28 mouse cellular contexts compared by ENCODE assay signal in the genomic region with DNA sequence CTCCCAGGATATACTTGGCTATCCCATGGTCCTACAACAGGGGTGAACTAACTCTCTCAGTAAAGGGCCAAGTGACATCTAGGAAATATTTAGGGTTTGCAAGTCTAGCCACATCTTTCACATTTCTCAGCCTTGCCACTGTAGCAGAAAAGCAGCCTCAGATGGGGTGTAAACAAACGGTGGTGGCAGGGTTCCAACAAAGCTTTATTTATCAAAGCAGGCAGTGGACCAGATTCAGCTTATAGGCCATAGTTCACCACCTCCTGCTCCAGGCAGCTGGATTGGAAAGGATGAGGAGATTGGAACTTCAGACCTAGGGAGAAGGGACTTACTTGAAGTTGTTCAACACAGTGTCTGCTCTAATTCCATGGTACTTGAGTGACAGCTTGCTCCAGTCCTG. TPM values are rescaled to one million over a fixed set of nuclear protein-coding genes. Genes with fewer than 3 reads are reported as not detected.
DNase-seq lines count a peak whose midpoint lies in the region; ATAC-seq and TF ChIP-seq lines count a peak whose summit lies in the region.
"Had no signal": no experiment of that assay in that cellular context is flagged by ENCODE, and none has a peak within 500 bp of the region (broad histone marks: within the 10 kb centered on the region; RNA-seq: fewer than 3 reads in every experiment).

No protein-coding gene starts in this region.

- H3K27ac ChIP-seq in liver, adult 2 months (replicated peaks; ENCODE audit: insufficient read depth, low read depth, low read length) = no peak overlapping the region
- no peak overlapping the region for H3K27ac ChIP-seq in liver, embryonic 12.5 days
- 0 out of 2 replicates have a peak overlapping the region, but pooled peaks have one; percentile 17 for H3K27ac ChIP-seq in midbrain, embryonic 10.5 days (replicated peaks)
- no peak overlapping the region for H3K27ac ChIP-seq in midbrain, postnatal 0 days (ENCODE audit: low read depth, low read length)
- H3K27ac ChIP-seq in forebrain, embryonic 10.5 days = no peak overlapping the region
- H3K27ac ChIP-seq: forebrain, embryonic 12.5 days; liver, embryonic 14.5 days; midbrain, embryonic 13.5 days; stomach, embryonic 15.5 days had no signal

- H3K79me2 ChIP-seq in liver, adult 2 months (ENCODE audit: control insufficient read depth, insufficient read depth, low read length) = no peaks in the 10 kb centered on the region

- H3K4me1 ChIP-seq in liver, adult 2 months (ENCODE audit: control insufficient read depth, insufficient read depth, low read length) = 0 out of 2 replicates have a peak, but pooled peaks cover 1% of the 10 kb centered on the region
- peaks cover 8% of the 10 kb centered on the region; the same call in 1 of the 2 replicates for H3K4me1 ChIP-seq in liver, embryonic 12.5 days
- H3K4me1 ChIP-seq in midbrain, embryonic 10.5 days = peaks cover 63% of the 10 kb centered on the region
- 0 out of 2 replicates have a peak, but pooled peaks cover 3% of the 10 kb centered on the region for H3K4me1 ChIP-seq in midbrain, postnatal 0 days (ENCODE audit: insufficient read depth, low read length)
- H3K4me1 ChIP-seq in forebrain, embryonic 10.5 days = peaks cover 63% of the 10 kb centered on the region

- H3K9me3 ChIP-seq in liver, embryonic 12.5 days (replicated peaks) = no peaks in the 10 kb centered on the region
- H3K9me3 ChIP-seq in midbrain, embryonic 10.5 days (replicated peaks) = no peaks in the 10 kb centered on the region
- H3K9me3 ChIP-seq in midbrain, postnatal 0 days (ENCODE audit: low read length) = no peaks in the 10 kb centered on the region
- H3K9me3 ChIP-seq in forebrain, embryonic 10.5 days = no peaks in the 10 kb centered on the region
- H3K9me3 ChIP-seq: forebrain, embryonic 12.5 days; megakaryocyte, embryonic 14.5 days; midbrain, embryonic 13.5 days; stomach, embryonic 15.5 days had no signal

- TF ChIP-seq CTCF in liver, adult 2 months (IDR thresholded peaks at IDR 0.05; ENCODE audit: low read depth, low read length) = no peak
- TF ChIP-seq CTCF in midbrain, postnatal 0 days (IDR thresholded peaks at IDR 0.05) = no peak

- H3K4me3 ChIP-seq in liver, adult 2 months (ENCODE audit: insufficient read depth, low read depth, low read length) = no peak overlapping the region
- no peak overlapping the region for H3K4me3 ChIP-seq in liver, embryonic 12.5 days
- H3K4me3 ChIP-seq in midbrain, embryonic 10.5 days = no peak overlapping the region
- H3K4me3 ChIP-seq in midbrain, postnatal 0 days (ENCODE audit: low read depth, low read length) = no peak overlapping the region
- H3K4me3 ChIP-seq in forebrain, embryonic 10.5 days = no peak overlapping the region
- H3K4me3 ChIP-seq: erythroblast, embryonic 14.5 days; forebrain, embryonic 12.5 days; megakaryocyte, embryonic 14.5 days; midbrain, embryonic 13.5 days; stomach, embryonic 15.5 days had no signal

- H3K36me3 ChIP-seq in liver, adult 2 months (ENCODE audit: control insufficient read depth, insufficient read depth, low read length) = no peaks in the 10 kb centered on the region
- no peaks in the 10 kb centered on the region for H3K36me3 ChIP-seq in liver, embryonic 12.5 days
- no peaks in the 10 kb centered on the region; the same call in 1 of the 2 replicates for H3K36me3 ChIP-seq in midbrain, embryonic 10.5 days
- peaks cover 13% of the 10 kb centered on the region; the same call in 1 of the 2 replicates for H3K36me3 ChIP-seq in midbrain, postnatal 0 days (ENCODE audit: insufficient read depth, low read length)
- no peaks in the 10 kb centered on the region for H3K36me3 ChIP-seq in forebrain, embryonic 10.5 days (replicated peaks)
- H3K36me3 ChIP-seq: forebrain, embryonic 12.5 days; midbrain, embryonic 13.5 days; stomach, embryonic 15.5 days had no signal

- WGBS in liver, adult 2 months = 11% methylated on average over 1 of the region's 1 CpGs
- whole genome bisulfite sequencing in liver, embryonic 12.5 days (ENCODE audit: insufficient replicate concordance) = 73% methylated on average over 1 of the region's 1 CpGs
- WGBS in midbrain, embryonic 10.5 days = 52% methylated on average over 1 of the region's 1 CpGs
- 30% methylated on average over 1 of the region's 1 CpGs for WGBS in midbrain, postnatal 0 days
- WGBS in forebrain, embryonic 10.5 days = 71% methylated on average over 1 of the region's 1 CpGs

- DNase-seq in heart, postnatal 4 days = peak; percentile 41
- no peak for DNase-seq in heart, adult 8-10 months (ENCODE audit: low spot score)
- DNase-seq in liver, adult 2 months (ENCODE audit: extremely low read depth, low read depth, low spot score) = peak; percentile 15
- no peak for DNase-seq in midbrain, embryonic 10.5 days (ENCODE audit: low spot score)
- DNase-seq in midbrain, postnatal 0 days (ENCODE audit: low spot score) = no peak
- DNase-seq in forebrain, embryonic 10.5 days (ENCODE audit: extremely low spot score, low spot score) = no peak
- DNase-seq in embryo, embryonic 10.5 days (ENCODE audit: low spot score) = no peak
- DNase-seq: adrenal gland, postnatal 25 days; cerebellum, adult 11-12 months; cerebellum, adult 9-11 months; forebrain, postnatal 0 days; heart, postnatal 14 days; layer of hippocampus, postnatal 36 days; left cerebral cortex, postnatal 4 days; lung, adult 2 months; right cerebral cortex, postnatal 14 days had no signal

- no peak for ATAC-seq in liver, embryonic 12.5 days
- ATAC-seq in midbrain, postnatal 0 days (ENCODE audit: low FRiP score) = no peak
- ATAC-seq: forebrain, postnatal 0 days; hindbrain, embryonic 16.5 days; midbrain, embryonic 13.5 days; Patski had no signal

- H3K9ac ChIP-seq in liver, adult 2 months (ENCODE audit: low read depth, low read length) = no peak overlapping the region
- no peak overlapping the region for H3K9ac ChIP-seq in liver, embryonic 12.5 days
- no peak overlapping the region for H3K9ac ChIP-seq in midbrain, postnatal 0 days (replicated peaks; ENCODE audit: low read length, poor library complexity, severe bottlenecking)
- H3K9ac ChIP-seq: forebrain, embryonic 12.5 days; forebrain, postnatal 0 days; liver, embryonic 14.5 days; midbrain, embryonic 13.5 days; stomach, embryonic 15.5 days had no signal

- no peak overlapping the region for H3K4me2 ChIP-seq in liver, embryonic 12.5 days
- H3K4me2 ChIP-seq in midbrain, postnatal 0 days (ENCODE audit: low read depth, low read length, poor library complexity, severe bottlenecking) = no peak overlapping the region
- H3K4me2 ChIP-seq: forebrain, embryonic 12.5 days; midbrain, embryonic 13.5 days; stomach, embryonic 15.5 days had no signal

- peaks cover 10% of the 10 kb centered on the region for H3K27me3 ChIP-seq in liver, adult 2 months (ENCODE audit: control insufficient read depth, insufficient read depth, low read length)
- H3K27me3 ChIP-seq in liver, embryonic 12.5 days (replicated peaks) = peaks cover 87% of the 10 kb centered on the region
- H3K27me3 ChIP-seq in midbrain, embryonic 10.5 days (ENCODE audit: low read depth, poor library complexity, severe bottlenecking) = peaks cover 78% of the 10 kb centered on the region
- no peaks in the 10 kb centered on the region for H3K27me3 ChIP-seq in midbrain, postnatal 0 days (ENCODE audit: insufficient read depth, low read length)
- H3K27me3 ChIP-seq in forebrain, embryonic 10.5 days (ENCODE audit: poor library complexity, severe bottlenecking) = peaks cover 81% of the 10 kb centered on the region

- no peak for TF ChIP-seq POLR2A in liver, adult 2 months (IDR thresholded peaks at IDR 0.05; ENCODE audit: extremely low read depth, insufficient read depth, low read length)

RNA-seq across cellular contexts. Expression of a gene that starts 32.5 kb away (rescaled TPM):
- total RNA-seq in heart, postnatal 4 days (2021) = 1 to 10 TPM; 3.3 to 4.7 TPM
- 1 to 10 TPM in 2 of 4 experiments, under 1 TPM in 2; 0.38 to 6.4 (median 1.9) TPM for total RNA-seq in heart, adult 8-10 months (2022)
- not detected in 2 replicates for total RNA-seq in liver, adult 2 months (2014; rRNA removed)
- polyA plus RNA-seq in liver, adult 2 months (2012; rRNA removed) = not detected in 2 replicates
- 0.06 and 0.12 TPM in 2 replicates for polyA plus RNA-seq in liver, embryonic 12.5 days (2016; fragmentation: Nextera tagmentation; extraction: Ambion mirVana)
- polyA plus RNA-seq in midbrain, embryonic 10.5 days (2016; fragmentation: Nextera tagmentation; extraction: Ambion mirVana) = 0.70 and 1.4 TPM in 2 replicates
- total RNA-seq in midbrain, postnatal 0 days (2014; rRNA removed) = 6.2 and 8.7 TPM in 2 replicates
- 2.2 and 2.3 TPM in 2 replicates for polyA plus RNA-seq in midbrain, postnatal 0 days (2015; fragmentation: Nextera tagmentation; extraction: Ambion mirVana)
- polyA plus RNA-seq in forebrain, embryonic 10.5 days (2016; fragmentation: Nextera tagmentation; extraction: Ambion mirVana) = 0.44 and 0.45 TPM in 2 replicates
- total RNA-seq: CH12.LX; monocyte, adult 5-6 weeks had no signal
- polyA plus RNA-seq: erythroblast, embryonic 14.5 days had no signal

RNA-seq across cellular contexts. Expression of a gene that starts 35.9 kb away (rescaled TPM):
- 10 to 100 TPM; 40.8 to 44.7 TPM for total RNA-seq in heart, postnatal 4 days (2021)
- 10 to 100 TPM; 33.2 to 39.1 (median 35.8) TPM for total RNA-seq in heart, adult 8-10 months (2022)
- 0.28 and 0.34 TPM in 2 replicates for total RNA-seq in liver, adult 2 months (2014; rRNA removed)
- polyA plus RNA-seq in liver, adult 2 months (2012; rRNA removed) = 0.45 and 0.62 TPM in 2 replicates
- 0.56 and 0.91 TPM in 2 replicates for polyA plus RNA-seq in liver, embryonic 12.5 days (2016; fragmentation: Nextera tagmentation; extraction: Ambion mirVana)
- polyA plus RNA-seq in midbrain, embryonic 10.5 days (2016; fragmentation: Nextera tagmentation; extraction: Ambion mirVana) = 1.6 and 2.2 TPM in 2 replicates
- total RNA-seq in midbrain, postnatal 0 days (2014; rRNA removed) = 138 and 140 TPM in 2 replicates
- 14.7 and 19.0 TPM in 2 replicates for polyA plus RNA-seq in midbrain, postnatal 0 days (2015; fragmentation: Nextera tagmentation; extraction: Ambion mirVana)
- 0.77 and 2.6 TPM in 2 replicates for polyA plus RNA-seq in forebrain, embryonic 10.5 days (2016; fragmentation: Nextera tagmentation; extraction: Ambion mirVana)
- total RNA-seq: CH12.LX; monocyte, adult 5-6 weeks had no signal
- polyA plus RNA-seq: erythroblast, embryonic 14.5 days had no signal

RNA-seq across cellular contexts. Expression of a gene that starts 58.0 kb away (rescaled TPM):
- total RNA-seq in heart, postnatal 4 days (2021) = under 1 TPM; 0.52 to 0.77 TPM
- total RNA-seq in heart, adult 8-10 months (2022) = under 1 TPM in 3 of 4 experiments, not detected in 1; 0.22 to 0.38 (median 0.28) TPM
- total RNA-seq in liver, adult 2 months (2014; rRNA removed) = 0.13 TPM in 1 of 2 replicates, not detected in the other
- polyA plus RNA-seq in liver, adult 2 months (2012; rRNA removed) = 0.06 and 0.09 TPM in 2 replicates
- not detected in 2 replicates for polyA plus RNA-seq in liver, embryonic 12.5 days (2016; fragmentation: Nextera tagmentation; extraction: Ambion mirVana)
- 0.39 and 0.47 TPM in 2 replicates for polyA plus RNA-seq in midbrain, embryonic 10.5 days (2016; fragmentation: Nextera tagmentation; extraction: Ambion mirVana)
- total RNA-seq in midbrain, postnatal 0 days (2014; rRNA removed) = 4.9 and 7.8 TPM in 2 replicates
- polyA plus RNA-seq in midbrain, postnatal 0 days (2015; fragmentation: Nextera tagmentation; extraction: Ambion mirVana) = 5.0 and 5.3 TPM in 2 replicates
- polyA plus RNA-seq in forebrain, embryonic 10.5 days (2016; fragmentation: Nextera tagmentation; extraction: Ambion mirVana) = 0.16 and 0.24 TPM in 2 replicates
- total RNA-seq: CH12.LX had no signal
- polyA plus RNA-seq: heart, embryonic 14.5 days had no signal

Comparison
In these comparisons a context has a peak if more than half of its experiments do, and no peak if none do; other contexts are left out.
1. DNase-seq: peak in heart, postnatal 4 days (single experiment) and liver, adult 2 months (single experiment); none in heart, adult 8-10 months (single experiment), midbrain, embryonic 10.5 days (single experiment), midbrain, postnatal 0 days (single experiment), forebrain, embryonic 10.5 days (single experiment) and embryo, embryonic 10.5 days (single experiment).